Mouse (Mus musculus): Measurements from ENCODE around the gene Tmem262.

GRCm38 (mm10) chr19:6063081-6063480, 16.8 kb upstream of the Tmem262 start:
- no peak for TF ChIP-seq CTCF (IDR thresholded peaks at IDR 0.05)
- TF ChIP-seq EP300 (IDR thresholded peaks at IDR 0.05): no peak
